Mouse (Mus musculus) spleen, postnatal 4 days (tissue): ENCODE data around the gene Ubxn4.
"Not testable (repeated sequence)": the region's sequence is repeated elsewhere in the genome, so short reads cannot be mapped to it uniquely, and the experiment has no call there.

Experiments
- DNase-seq, 2 experiments: peaks; one replicate each; pipeline ENCODE4 v3.0.0; 2022; ENCODE audit warnings: low spot score in 2 of 2

The Ubxn4 gene

GRCm38 (mm10) chr1:128243627-128243995 is at the start of gene Ubxn4:
Gene Ubxn4, plus strand, starts transcription at chr1:128243964.
- DNase-seq = peak in 1 of 2 experiments; percentile 59

- DNase-seq = no peak
Observed at GRCm38 (mm10) chr1:128194011-128194410, 49.8 kb upstream of the Ubxn4 start.

GRCm38 (mm10) chr1:128197353-128197752 is 46.4 kb upstream of the Ubxn4 start:
- no peak for DNase-seq

GRCm38 (mm10) chr1:128213261-128213660 is 30.5 kb upstream of the Ubxn4 start:
- DNase-seq = no peak

GRCm38 (mm10) chr1:128221886-128222285 is 21.9 kb upstream of the Ubxn4 start:
- DNase-seq = no peak

GRCm38 (mm10) chr1:128223304-128223703 is 20.5 kb upstream of the Ubxn4 start:
- no peak for DNase-seq

GRCm38 (mm10) chr1:128235181-128235580 is 8.6 kb upstream of the Ubxn4 start:
- no peak for DNase-seq

- DNase-seq = peak; percentile 90 to 94
Observed at GRCm38 (mm10) chr1:128243996-128244726, 397 bp downstream of the Ubxn4 start.

- peak; percentile 30 to 75 for DNase-seq
Observed at GRCm38 (mm10) chr1:128244727-128245355, 1.1 kb downstream of the Ubxn4 start.

GRCm38 (mm10) chr1:128267061-128267460 is 23.3 kb downstream of the Ubxn4 start:
- not testable (repeated sequence) for DNase-seq

GRCm38 (mm10) chr1:128270731-128271130 is 27.0 kb downstream of the Ubxn4 start:
- no peak for DNase-seq

GRCm38 (mm10) chr1:128275908-128276307 is 32.1 kb downstream of the Ubxn4 start:
- DNase-seq = no peak

- no peak for DNase-seq
Observed at GRCm38 (mm10) chr1:128278563-128278962, 34.8 kb downstream of the Ubxn4 start.

- DNase-seq = no peak
Observed at GRCm38 (mm10) chr1:128281753-128282152, 38.0 kb downstream of the Ubxn4 start.

GRCm38 (mm10) chr1:128282924-128283323 is 39.2 kb downstream of the Ubxn4 start:
- DNase-seq = no peak

GRCm38 (mm10) chr1:128284157-128284690 is 40.5 kb downstream of the Ubxn4 start:
- no peak for DNase-seq

GRCm38 (mm10) chr1:128285136-128285535 is 41.4 kb downstream of the Ubxn4 start:
- no peak for DNase-seq

GRCm38 (mm10) chr1:128290295-128290694 is 46.5 kb downstream of the Ubxn4 start:
- no peak for DNase-seq

- DNase-seq = no peak
Observed at GRCm38 (mm10) chr1:128293524-128293923, 49.8 kb downstream of the Ubxn4 start.

GRCm38 (mm10) chr1:128295296-128295695 is 51.5 kb downstream of the Ubxn4 start:
- no peak for DNase-seq

GRCm38 (mm10) chr1:128295717-128296528 is 52.2 kb downstream of the Ubxn4 start:
- no peak for DNase-seq

GRCm38 (mm10) chr1:128303900-128304299 is 60.1 kb downstream of the Ubxn4 start:
- DNase-seq = no peak
